In genomic region chr16:19883776-19884513, GRCm38 (mm10) we compare ENCODE assay signal across 9 mouse cellular contexts.
DNase-seq lines count a peak whose midpoint lies in the region; ATAC-seq lines count a peak whose summit lies in the region.
"Had no signal": no experiment of that assay in that cellular context is flagged by ENCODE, and none has a peak within 500 bp of the region (broad histone marks: within the 10 kb centered on the region; RNA-seq: fewer than 3 reads in every experiment).

No protein-coding gene starts in this region.

- no peak overlapping the region for H3K4me3 ChIP-seq in kidney, embryonic 16.5 days (ENCODE audit: low read length)
- H3K4me3 ChIP-seq in lung, embryonic 16.5 days (ENCODE audit: low read length) = no peak overlapping the region

- H3K9ac ChIP-seq in kidney, embryonic 16.5 days (replicated peaks; ENCODE audit: low read length) = no peak overlapping the region
- no peak overlapping the region for H3K9ac ChIP-seq in lung, embryonic 16.5 days (ENCODE audit: low read length)

- H3K27ac ChIP-seq in kidney, embryonic 16.5 days (ENCODE audit: low read length) = no peak overlapping the region
- H3K27ac ChIP-seq in lung, embryonic 16.5 days (ENCODE audit: low read length) = peak overlapping the region; percentile 48

- ATAC-seq in kidney, embryonic 16.5 days (ENCODE audit: low FRiP score, low TSS enrichment) = peak; percentile 70
- peak; percentile 94 for ATAC-seq in lung, embryonic 16.5 days (ENCODE audit: low read depth)
- ATAC-seq in activated CD4-positive, CD25-positive, alpha-beta regulatory T cell, adult 4 months = no peak
- ATAC-seq: Patski had no signal

- 0 out of 2 replicates have a peak, but pooled peaks cover 2% of the 10 kb centered on the region for H3K9me3 ChIP-seq in kidney, embryonic 16.5 days (ENCODE audit: low read length)
- H3K9me3 ChIP-seq in lung, embryonic 16.5 days (ENCODE audit: control insufficient read depth, low read length) = peaks cover 4% of the 10 kb centered on the region

- 58% methylated on average over 9 of the region's 9 CpGs for WGBS in kidney, embryonic 16.5 days
- 32% methylated on average over 9 of the region's 9 CpGs for WGBS in lung, embryonic 16.5 days

- H3K4me1 ChIP-seq in kidney, embryonic 16.5 days (ENCODE audit: insufficient read depth, low read length) = no peaks in the 10 kb centered on the region
- peaks cover 7% of the 10 kb centered on the region for H3K4me1 ChIP-seq in lung, embryonic 16.5 days (replicated peaks; ENCODE audit: control insufficient read depth, insufficient read depth, low read length)

- no peaks in the 10 kb centered on the region for H3K27me3 ChIP-seq in kidney, embryonic 16.5 days (ENCODE audit: insufficient read depth, low read length)
- no peaks in the 10 kb centered on the region for H3K27me3 ChIP-seq in lung, embryonic 16.5 days (ENCODE audit: control insufficient read depth, insufficient read depth, low read depth, low read length)

- intact Hi-C loops in heart, postnatal 25 days (cut with DNase I) = no loop called here

- H3K36me3 ChIP-seq in kidney, embryonic 16.5 days (ENCODE audit: insufficient read depth, low read length) = no peaks in the 10 kb centered on the region
- no peaks in the 10 kb centered on the region for H3K36me3 ChIP-seq in lung, embryonic 16.5 days (ENCODE audit: control insufficient read depth, insufficient read depth, low read length)

- H3K4me2 ChIP-seq in kidney, embryonic 16.5 days (replicated peaks; ENCODE audit: low read depth, low read length) = no peak overlapping the region
- no peak overlapping the region for H3K4me2 ChIP-seq in lung, embryonic 16.5 days (ENCODE audit: low read depth, low read length)

- no peak for DNase-seq in kidney, adult 8-10 months
- DNase-seq in c-Kit-positive CD71-positive TER-119-negative erythroid progenitor cells, embryonic 14.5 days (ENCODE audit: low read depth) = peak; percentile 20
- DNase-seq in heart, postnatal 25 days (ENCODE audit: low spot score) = peak; percentile 22
- DNase-seq in retina, postnatal 1 day = peak; percentile 90
- DNase-seq in testis, postnatal 14 days (ENCODE audit: low spot score) = no peak

Comparison
In these comparisons a context has a peak if more than half of its experiments do, and no peak if none do; other contexts are left out.
1. DNase-seq: peak in c-Kit-positive CD71-positive TER-119-negative erythroid progenitor cells, embryonic 14.5 days (single experiment), heart, postnatal 25 days (single experiment) and retina, postnatal 1 day (single experiment); none in kidney, adult 8-10 months (0 of 2) and testis, postnatal 14 days (single experiment).